ENCODE assay signal across 23 mouse cellular contexts in genomic region chr13:93593040-93593699, GRCm38 (mm10). TPM values are rescaled to one million over a fixed set of nuclear protein-coding genes. Genes with fewer than 3 reads are reported as not detected.
A peak's percentile ranks its signal among the peaks of the same experiment; 100 is the strongest.
DNase-seq lines count a peak whose midpoint lies in the region; ATAC-seq and TF ChIP-seq lines count a peak whose summit lies in the region.
"Had no signal": no experiment of that assay in that cellular context is flagged by ENCODE, and none has a peak within 500 bp of the region (broad histone marks: within the 10 kb centered on the region; RNA-seq: fewer than 3 reads in every experiment).

No protein-coding gene starts in this region.

- H3K4me3 ChIP-seq in small intestine, adult 2 months (ENCODE audit: low read depth, low read length): no peak overlapping the region
- H3K4me3 ChIP-seq: heart, adult 2 months; hindbrain, embryonic 15.5 days; limb, embryonic 13.5 days; neural tube, embryonic 12.5 days; stomach, embryonic 15.5 days had no signal

- H3K27ac ChIP-seq in small intestine, adult 2 months (ENCODE audit: insufficient read depth, low read depth, low read length): peak overlapping the region; percentile 11; the same call in 1 of the 2 replicates
- H3K27ac ChIP-seq: heart, adult 2 months; hindbrain, embryonic 15.5 days; limb, embryonic 13.5 days; macrophage; neural tube, embryonic 12.5 days; stomach, embryonic 15.5 days had no signal

- peak; percentile 35; the same call in 1 of the 2 replicates for ATAC-seq in granulocyte monocyte progenitor cell, adult 5-6 weeks (replicated peaks; ENCODE audit: poor library complexity, severe bottlenecking)

- no peak for TF ChIP-seq POLR2A in small intestine, adult 2 months (IDR thresholded peaks at IDR 0.05; ENCODE audit: low read depth, low read length)

- peak; percentile 2 for DNase-seq in lung, postnatal 25 days (ENCODE audit: low spot score)
- no peak for DNase-seq in lung, postnatal 14 days
- peak; percentile 26 for DNase-seq in thymus, postnatal 4 days
- DNase-seq in layer of hippocampus, postnatal 14 days (ENCODE audit: low spot score in 2 of 2): no peak
- no peak for DNase-seq in right cerebral cortex, postnatal 36 days (ENCODE audit: low spot score in 2 of 2)
- DNase-seq in urinary bladder, adult 2 months (ENCODE audit: low spot score): no peak
- DNase-seq: adrenal gland, postnatal 14 days; cerebellum, postnatal 25 days; heart, adult 2 months; kidney, adult 8-10 months; midbrain, embryonic 14.5 days; right cerebral cortex, postnatal 25 days had no signal

- peaks cover 3% of the 10 kb centered on the region; the same call in 1 of the 2 replicates for H3K4me1 ChIP-seq in small intestine, adult 2 months (ENCODE audit: control insufficient read depth, insufficient read depth, insufficient read length, low read length)
- H3K4me1 ChIP-seq: hindbrain, embryonic 15.5 days; limb, embryonic 13.5 days; neural tube, embryonic 12.5 days; stomach, embryonic 15.5 days had no signal

- no peaks in the 10 kb centered on the region for H3K36me3 ChIP-seq in small intestine, adult 2 months (ENCODE audit: control insufficient read depth, insufficient read depth, low read length)
- H3K36me3 ChIP-seq: G1E; hindbrain, embryonic 15.5 days; limb, embryonic 13.5 days; neural tube, embryonic 12.5 days; stomach, embryonic 15.5 days had no signal

- TF ChIP-seq CTCF in small intestine, adult 2 months (IDR thresholded peaks at IDR 0.05; ENCODE audit: extremely low read depth, insufficient read length, insufficient replicate concordance, low read depth, low read length): no peak

- H3K27me3 ChIP-seq in small intestine, adult 2 months (ENCODE audit: control insufficient read depth, insufficient read depth, low read length): no peaks in the 10 kb centered on the region
- H3K27me3 ChIP-seq: hindbrain, embryonic 15.5 days; limb, embryonic 13.5 days; neural tube, embryonic 12.5 days; stomach, embryonic 15.5 days had no signal

- 47% methylated on average over 2 of the region's 2 CpGs for WGBS in small intestine, adult 2 months

RNA-seq across cellular contexts. Expression of gene Bhmt, which starts 44.6 kb away (rescaled TPM):
- not detected in 2 replicates for total RNA-seq in granulocyte monocyte progenitor cell, adult 5-6 weeks (2014; fragmentation: Nextera tagmentation)
- total RNA-seq in granulocyte monocyte progenitor cell, adult 5-6 weeks (2017): not detected in 2 replicates
- polyA plus RNA-seq in small intestine, adult 2 months (2012; rRNA removed): 0.08 TPM in 1 of 2 replicates, not detected in the other
- total RNA-seq in layer of hippocampus, postnatal 14 days (2021): under 1 TPM in 1 of 2 experiments, not detected in 1; 0.32 TPM
- polyA plus RNA-seq in urinary bladder, adult 2 months (2012; rRNA removed): 0.18 and 0.19 TPM in 2 replicates
- total RNA-seq: heart, adult 2 months; left cerebral cortex, adult 8-10 months had no signal
- polyA plus RNA-seq: embryonic facial prominence, embryonic 11.5 days; G1E; heart, adult 2 months; heart, embryonic 16.5 days; limb, embryonic 13.5 days; macrophage; neural tube, embryonic 12.5 days had no signal

Comparison
In these comparisons a context has a peak if more than half of its experiments do, and no peak if none do; other contexts are left out.
1. DNase-seq: peak in lung, postnatal 25 days (single experiment) and thymus, postnatal 4 days (single experiment); none in lung, postnatal 14 days (single experiment), layer of hippocampus, postnatal 14 days (0 of 2), right cerebral cortex, postnatal 36 days (0 of 2) and urinary bladder, adult 2 months (single experiment).